Mouse (Mus musculus): ENCODE results near the gene Gps2.

The Gps2 gene

GRCm38 (mm10) chr11:69931769-69932168, 18.1 kb downstream of the Gps2 start:
- in situ Hi-C loops (cut with MboI; ENCODE audit: unreplicated experiment in 2 of 2): loop anchor here (10.0 kb wide), 2 partner anchors 83 to 183 kb away; partner anchors contain the start of genes Acadvl (in 1 of the 2) and Dlg4 (in 1 of the 2)

GRCm38 (mm10) chr11:69932254-69932653, 18.6 kb downstream of the Gps2 start:
- in situ Hi-C loops (cut with MboI; ENCODE audit: unreplicated experiment in 2 of 2): loop anchor here (10.0 kb wide), 2 partner anchors 83 to 183 kb away; partner anchors contain the start of genes Acadvl (in 1 of the 2) and Dlg4 (in 1 of the 2)

- in situ Hi-C loops (cut with MboI; ENCODE audit: unreplicated experiment in 2 of 2): loop anchor here (10.0 kb wide), 2 partner anchors 82 to 182 kb away; partner anchors contain the start of genes Acadvl (in 1 of the 2) and Dlg4 (in 1 of the 2)
Measured at GRCm38 (mm10) chr11:69933066-69933465, 19.4 kb downstream of the Gps2 start.

GRCm38 (mm10) chr11:69934169-69934568, 20.5 kb downstream of the Gps2 start:
- in situ Hi-C loops (cut with MboI; ENCODE audit: unreplicated experiment in 2 of 2): loop anchor here (10.0 kb wide), 2 partner anchors 81 to 181 kb away; partner anchors contain the start of genes Acadvl (in 1 of the 2) and Dlg4 (in 1 of the 2)

- in situ Hi-C loops (cut with MboI; ENCODE audit: unreplicated experiment in 2 of 2): loop anchor here (10.0 kb wide), 2 partner anchors 80 to 180 kb away; partner anchors contain the start of genes Acadvl (in 1 of the 2) and Dlg4 (in 1 of the 2)
Measured at GRCm38 (mm10) chr11:69934681-69935080, 21.0 kb downstream of the Gps2 start.

- in situ Hi-C loops (cut with MboI; ENCODE audit: unreplicated experiment in 2 of 2): loop anchor here (10.0 kb wide), 2 partner anchors 79 to 179 kb away; partner anchors contain the start of genes Acadvl (in 1 of the 2) and Dlg4 (in 1 of the 2)
Measured at GRCm38 (mm10) chr11:69935137-69935879, 21.6 kb downstream of the Gps2 start, which contains the start of gene Ybx2. Gene Ybx2, plus strand, starts transcription at chr11:69935796.

- in situ Hi-C loops (cut with MboI; ENCODE audit: unreplicated experiment in 2 of 2): loop anchor here (10.0 kb wide), 2 partner anchors 79 to 179 kb away; partner anchors contain the start of genes Acadvl (in 1 of the 2) and Dlg4 (in 1 of the 2)
Measured at GRCm38 (mm10) chr11:69936156-69936555, 22.5 kb downstream of the Gps2 start.

- in situ Hi-C loops (cut with MboI; ENCODE audit: unreplicated experiment in 2 of 2): loop anchor here (10.0 kb wide), 2 partner anchors 78 to 178 kb away; partner anchors contain the start of genes Acadvl (in 1 of the 2) and Dlg4 (in 1 of the 2)
Measured at GRCm38 (mm10) chr11:69936714-69937347, 23.1 kb downstream of the Gps2 start.

GRCm38 (mm10) chr11:69937385-69937784, 23.7 kb downstream of the Gps2 start:
- in situ Hi-C loops (cut with MboI; ENCODE audit: unreplicated experiment in 2 of 2): loop anchor here (10.0 kb wide), 2 partner anchors 77 to 177 kb away; partner anchors contain the start of genes Acadvl (in 1 of the 2) and Dlg4 (in 1 of the 2)

- in situ Hi-C loops (cut with MboI; ENCODE audit: unreplicated experiment in 2 of 2): loop anchor here (10.0 kb wide), 2 partner anchors 77 to 177 kb away; partner anchors contain the start of genes Acadvl (in 1 of the 2) and Dlg4 (in 1 of the 2)
Measured at GRCm38 (mm10) chr11:69937834-69938233, 24.1 kb downstream of the Gps2 start.

- in situ Hi-C loops (cut with MboI; ENCODE audit: unreplicated experiment in 2 of 2): loop anchor here (10.0 kb wide), 2 partner anchors 76 to 176 kb away; partner anchors contain the start of genes Acadvl (in 1 of the 2) and Dlg4 (in 1 of the 2)
Measured at GRCm38 (mm10) chr11:69938401-69938979, 24.8 kb downstream of the Gps2 start.

- in situ Hi-C loops (cut with MboI; ENCODE audit: unreplicated experiment in 2 of 2): loop anchor here (10.0 kb wide), 2 partner anchors 76 to 176 kb away; partner anchors contain the start of genes Acadvl (in 1 of the 2) and Dlg4 (in 1 of the 2)
Measured at GRCm38 (mm10) chr11:69939181-69939580, 25.5 kb downstream of the Gps2 start.

GRCm38 (mm10) chr11:69939731-69940130, 26.0 kb downstream of the Gps2 start:
- in situ Hi-C loops (cut with MboI; ENCODE audit: unreplicated experiment in 2 of 2): loop anchor here (10.0 kb wide), 2 partner anchors 75 to 175 kb away; partner anchors contain the start of genes Acadvl (in 1 of the 2) and Dlg4 (in 1 of the 2)

- in situ Hi-C loops (cut with MboI; ENCODE audit: unreplicated experiment in 2 of 2): no loop called here
Measured at GRCm38 (mm10) chr11:69940962-69941361, 27.3 kb downstream of the Gps2 start.

- in situ Hi-C loops (cut with MboI; ENCODE audit: unreplicated experiment in 2 of 2): no loop called here
Measured at GRCm38 (mm10) chr11:69945216-69945615, 31.5 kb downstream of the Gps2 start.

GRCm38 (mm10) chr11:69945997-69946891, 32.6 kb downstream of the Gps2 start:
- in situ Hi-C loops (cut with MboI; ENCODE audit: unreplicated experiment in 2 of 2): no loop called here

GRCm38 (mm10) chr11:69947337-69948065, 33.8 kb downstream of the Gps2 start:
- in situ Hi-C loops (cut with MboI; ENCODE audit: unreplicated experiment in 2 of 2): no loop called here

- in situ Hi-C loops (cut with MboI; ENCODE audit: unreplicated experiment in 2 of 2): no loop called here
Measured at GRCm38 (mm10) chr11:69948066-69948762, 34.5 kb downstream of the Gps2 start, which contains the start of gene Slc2a4. Gene Slc2a4, minus strand, starts transcription at chr11:69948188.
